Mouse (Mus musculus) MEL (cell line): Measurements from ENCODE around the gene AC170998.1.

Source experiments
- CTCF ChIP-seq, 3 experiments: IDR thresholded peaks in 2 of 3; conservative IDR thresholded peaks in 1 of 3; 2 replicates each; pipeline ENCODE4 v1.5.1; 2011 to 2012; ENCODE audit warnings: low read length in 3 of 3, low read depth in 2 of 3, mild to moderate bottlenecking in 2 of 3, improper control_type of control experiment in 1 of 3, inconsistent platforms in 1 of 3, mixed read lengths in 1 of 3, moderate library complexity in 1 of 3; ENCODE audit not compliant: control insufficient read depth in 1 of 3, insufficient read depth in 1 of 3, poor library complexity in 1 of 3, severe bottlenecking in 1 of 3
- ELF1 ChIP-seq: IDR thresholded peaks from 2 replicates; pipeline ENCODE4 v1.6.1; 2014; ENCODE audit warnings: low read depth, mild to moderate bottlenecking, inconsistent platforms, low read length, improper control_type of control experiment, moderate library complexity
- NRF1 ChIP-seq: IDR thresholded peaks from 2 replicates; pipeline ENCODE4 v1.6.1; 2014; ENCODE audit warnings: low read depth, mild to moderate bottlenecking, inconsistent platforms, low read length, improper control_type of control experiment, moderate library complexity; ENCODE audit not compliant: poor library complexity, insufficient read depth, severe bottlenecking
- SIN3A ChIP-seq: IDR thresholded peaks from 2 replicates; pipeline ENCODE4 v1.6.1; 2012; ENCODE audit warnings: low read length, improper control_type of control experiment, inconsistent platforms
- USF2 ChIP-seq, 2 experiments: IDR thresholded peaks; 2 replicates each; pipeline ENCODE4 v1.6.1; 2011 to 2012; ENCODE audit warnings: improper control_type of control experiment in 2 of 2, low read length in 2 of 2, borderline replicate concordance in 1 of 2, inconsistent platforms in 1 of 2, low read depth in 1 of 2, mild to moderate bottlenecking in 1 of 2; ENCODE audit not compliant: insufficient read depth in 1 of 2

- TF ChIP-seq SIN3A, result no peak
- no peak for TF ChIP-seq ELF1
- TF ChIP-seq CTCF (IDR thresholded peaks at IDR 0.05 in 2 of 3, conservative IDR thresholded peaks at IDR 0.05 in 1 of 3; ENCODE audit: control insufficient read depth in 1 of 3, insufficient read depth in 1 of 3, low read depth in 2 of 3, low read length in 3 of 3, poor library complexity in 1 of 3, severe bottlenecking in 1 of 3), result no peak
- no peak for TF ChIP-seq USF2 (IDR thresholded peaks at IDR 0.05; ENCODE audit: borderline replicate concordance in 1 of 2, insufficient read depth in 1 of 2, low read depth in 1 of 2, low read length in 2 of 2)
- no peak for TF ChIP-seq NRF1
Measured at GRCm38 (mm10) chr17:28769121-28769874, 43.4 kb downstream of the AC170998.1 start, which contains the start of gene Mapk13.
